Mouse (Mus musculus) c-Kit-negative CD71-positive TER-119-positive erythroid progenitor cells, embryonic 14.5 days (primary cell): ENCODE data around the gene Dnah9.

ENCODE experiments used
- DNase-seq: peaks from one replicate; pipeline ENCODE4 v3.0.0-alpha.2; 2013; ENCODE audit warnings: low read depth, low spot score

Gene Dnah9

DNA sequence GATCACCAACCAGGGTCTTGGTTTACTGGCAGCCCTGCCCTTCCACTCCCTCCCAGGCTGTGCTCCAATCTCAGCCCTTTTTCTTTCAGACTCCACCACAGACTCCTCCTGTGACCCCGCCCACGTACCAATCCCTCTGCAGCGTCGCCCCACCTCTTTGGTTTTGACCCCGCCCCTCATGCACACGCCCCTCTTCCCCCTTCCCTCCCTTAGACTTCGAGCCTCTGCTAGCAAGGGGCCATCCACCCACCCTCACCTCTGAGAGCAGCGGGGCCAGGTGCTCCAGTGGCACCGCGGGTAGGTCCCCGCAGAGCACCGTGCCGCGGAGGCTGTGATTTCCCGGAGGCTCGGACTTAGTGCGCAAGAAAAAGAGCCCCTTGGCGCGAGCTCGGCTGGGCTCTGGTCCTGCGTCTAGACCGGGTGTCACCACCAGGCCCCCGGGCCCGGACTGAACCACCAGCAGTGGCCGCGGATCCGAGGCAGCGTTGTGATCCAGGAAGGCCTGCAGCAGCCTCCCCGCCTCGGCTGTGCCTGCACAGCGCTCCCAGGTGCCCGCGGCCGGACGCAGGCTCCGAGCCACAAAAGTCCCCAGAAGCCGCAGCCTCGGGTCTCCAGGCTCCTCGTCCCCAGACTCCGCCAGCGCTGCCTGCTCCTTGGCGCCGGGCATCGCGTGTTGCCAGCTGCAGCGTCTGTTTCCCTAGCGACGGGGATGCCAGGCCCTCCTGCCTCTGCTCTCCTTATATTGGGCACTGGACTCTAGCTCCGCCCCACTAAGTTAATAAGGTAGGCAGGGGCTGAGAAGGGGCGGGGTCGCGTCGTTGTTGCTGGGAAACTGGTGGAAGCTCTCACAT, at the start of gene Dnah9:
Gene Dnah9, minus strand, starts transcription at position 751 of the 851 bp plus-strand sequence.
- no peak for DNase-seq

- no peak for DNase-seq
Observed at GRCm38 (mm10) chr11:66188627-66189287, 20.4 kb upstream of the Dnah9 start.

DNA sequence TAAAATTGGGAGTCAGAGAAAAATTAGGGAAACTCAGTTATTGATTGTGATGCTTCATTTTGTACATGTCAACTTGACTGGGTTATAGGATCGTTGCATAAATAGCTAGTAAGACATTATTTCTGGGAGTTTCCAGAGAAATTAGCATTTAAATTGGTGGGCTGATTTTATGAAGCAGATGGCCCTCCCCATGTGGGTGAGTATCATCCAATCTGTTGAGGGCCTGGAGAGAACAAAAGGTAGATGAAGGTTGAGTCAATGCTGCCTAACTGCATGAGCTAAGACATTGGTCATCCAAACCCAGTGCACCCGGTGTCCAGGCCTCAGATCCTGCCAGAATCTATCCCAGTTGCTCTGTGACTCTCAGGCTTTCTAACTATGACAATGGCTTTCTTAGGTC, 19.8 kb upstream of the Dnah9 start:
- DNase-seq: no peak

- no peak for DNase-seq
Observed at GRCm38 (mm10) chr11:66177781-66178180, 9.4 kb upstream of the Dnah9 start.

DNA sequence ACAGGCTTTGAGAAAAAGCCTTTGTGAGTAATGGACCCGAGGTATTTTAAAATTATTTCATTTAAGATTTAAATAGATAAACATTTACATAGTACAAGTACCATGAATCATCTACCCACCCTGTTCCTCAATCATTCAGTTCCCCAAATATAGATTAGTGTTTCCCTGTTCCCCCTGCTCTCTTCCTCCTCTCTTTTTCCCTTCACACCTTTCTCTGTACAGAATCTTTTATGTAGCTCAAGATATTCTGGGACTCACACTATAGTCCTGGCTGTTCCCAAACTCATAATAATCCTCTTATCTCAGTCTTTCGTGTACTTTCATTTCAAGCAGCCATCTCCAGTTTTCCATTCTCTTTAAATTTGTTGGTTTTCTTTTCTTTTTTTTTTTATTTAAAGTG, 4.3 kb downstream of the Dnah9 start:
- no peak for DNase-seq

- DNase-seq: no peak
Observed at GRCm38 (mm10) chr11:66140631-66141252, 27.6 kb downstream of the Dnah9 start.

DNA sequence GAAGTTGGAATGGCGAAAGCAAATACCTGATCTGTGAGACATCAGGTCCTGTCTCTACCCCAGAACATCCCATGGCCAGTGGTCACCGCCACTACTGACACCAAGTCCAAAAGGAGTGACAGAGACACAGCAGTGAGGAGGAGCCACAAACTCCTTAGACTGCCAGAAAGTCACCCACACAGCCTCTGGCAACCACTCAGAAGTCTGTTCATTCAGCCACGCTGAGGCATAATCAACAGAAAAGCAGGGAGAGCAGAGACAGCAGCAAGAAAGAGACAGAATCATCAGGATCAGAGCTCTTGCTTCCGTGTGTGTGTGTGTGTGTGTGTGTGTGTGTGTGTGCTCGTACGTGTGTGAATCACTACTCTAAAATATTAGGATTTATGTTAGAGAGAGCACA, 33.5 kb downstream of the Dnah9 start:
- no peak for DNase-seq

DNA sequence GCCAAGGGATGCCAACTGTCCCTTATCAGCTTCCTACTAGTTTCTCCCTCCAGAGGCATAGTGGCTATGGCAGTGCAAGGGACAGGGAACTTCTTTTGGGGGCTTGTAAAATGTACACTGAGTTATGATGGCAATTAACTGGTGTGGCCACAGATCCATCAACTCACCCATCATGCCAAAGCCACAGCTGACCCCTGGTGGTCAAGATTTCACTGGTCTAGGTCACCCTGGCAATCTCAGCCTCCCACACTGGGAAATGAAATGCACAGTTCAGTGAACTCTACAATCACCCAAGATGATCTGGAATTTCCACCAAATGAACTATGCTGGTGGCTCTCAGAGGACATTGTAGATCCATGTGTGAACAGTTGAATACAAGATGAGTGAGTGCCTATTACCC, 42.2 kb downstream of the Dnah9 start:
- DNase-seq: no peak

DNA sequence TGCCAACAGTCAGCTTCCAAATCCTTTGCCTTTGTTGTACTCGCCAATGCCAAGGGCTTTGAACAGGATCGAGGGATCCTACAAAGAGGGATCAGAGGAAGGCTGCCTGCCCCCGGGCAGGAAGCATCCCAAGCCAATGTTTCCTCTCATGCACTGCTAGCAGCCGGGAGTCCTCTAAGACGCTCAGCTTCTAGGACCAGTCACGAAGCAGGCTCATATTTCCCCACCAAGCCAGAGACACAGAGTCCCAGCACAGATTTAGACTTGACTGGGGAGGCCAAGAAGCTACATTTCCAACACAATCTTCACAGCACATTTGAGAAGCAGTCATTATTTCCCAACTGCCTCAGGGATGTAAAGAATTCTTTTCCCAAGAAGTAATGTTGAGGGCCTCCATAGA, 43.9 kb downstream of the Dnah9 start:
- no peak for DNase-seq

DNA sequence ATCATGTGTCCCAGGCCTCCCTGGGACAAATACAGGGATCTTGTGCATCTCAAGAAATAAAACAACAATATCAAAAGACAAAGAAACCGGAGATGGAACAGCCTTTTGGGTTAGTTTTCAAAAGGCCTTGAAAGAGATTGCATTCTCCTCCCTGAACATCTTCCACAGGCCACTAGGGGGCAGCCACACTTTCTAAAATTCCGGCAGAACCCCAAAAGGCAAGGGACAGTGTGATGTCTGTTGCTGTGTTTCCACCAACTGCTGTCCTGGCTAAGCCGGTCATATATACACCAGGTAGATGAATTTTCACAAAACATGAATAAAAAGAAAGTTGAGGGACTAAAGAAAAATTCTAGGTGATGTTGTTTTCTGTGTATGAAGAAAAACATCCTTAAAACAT, 46.3 kb downstream of the Dnah9 start:
- DNase-seq: no peak

DNA sequence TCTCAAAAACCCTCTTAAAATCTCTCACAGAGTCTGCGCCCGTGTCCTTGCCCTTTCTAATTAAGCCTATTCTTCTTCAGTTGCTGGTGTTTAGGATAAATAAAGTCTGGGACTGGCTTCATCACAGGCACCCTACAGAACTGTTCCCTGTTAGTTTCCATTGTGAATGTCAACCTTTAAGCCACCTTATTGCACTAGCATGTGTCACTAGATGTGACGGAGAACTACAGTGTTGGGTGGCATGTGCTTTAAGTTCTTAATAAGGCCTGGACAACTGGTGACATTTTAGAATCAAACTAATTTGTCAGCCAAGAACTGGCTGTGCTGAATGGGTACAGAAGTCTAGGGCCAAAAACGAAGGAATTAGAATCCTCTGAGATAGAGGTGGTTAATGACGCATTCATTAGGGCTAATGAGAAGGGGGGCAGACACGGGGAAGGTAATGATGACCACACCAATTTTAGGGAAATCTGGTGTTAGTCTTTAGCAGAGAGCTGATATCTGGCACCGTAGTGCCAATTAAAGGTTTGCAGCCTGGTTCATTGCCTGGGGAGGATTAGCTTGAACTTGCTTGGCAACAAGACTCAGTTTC, 84.6 kb downstream of the Dnah9 start:
- no peak for DNase-seq

DNA sequence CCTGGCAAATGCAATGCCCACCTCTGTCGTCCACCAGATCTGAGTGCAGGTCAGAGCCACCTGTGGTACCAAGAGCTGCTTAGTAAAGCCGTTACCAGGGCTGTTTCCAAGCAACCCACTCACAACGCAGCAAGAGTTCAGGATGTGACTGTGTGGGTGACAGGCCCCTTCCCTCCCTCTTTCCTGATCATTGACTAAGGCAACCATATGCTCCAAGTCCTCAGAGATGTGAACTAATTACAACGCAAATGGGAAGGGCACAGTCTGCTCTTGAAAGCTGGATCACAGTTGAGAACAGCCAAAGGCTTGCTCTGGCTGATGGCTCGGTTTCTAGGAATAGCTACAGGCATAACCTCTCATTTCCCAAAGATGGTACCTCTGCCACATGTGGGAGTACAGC, 95.4 kb downstream of the Dnah9 start:
- no peak for DNase-seq

GRCm38 (mm10) chr11:66058956-66059355, 109.4 kb downstream of the Dnah9 start:
- DNase-seq: no peak

DNA sequence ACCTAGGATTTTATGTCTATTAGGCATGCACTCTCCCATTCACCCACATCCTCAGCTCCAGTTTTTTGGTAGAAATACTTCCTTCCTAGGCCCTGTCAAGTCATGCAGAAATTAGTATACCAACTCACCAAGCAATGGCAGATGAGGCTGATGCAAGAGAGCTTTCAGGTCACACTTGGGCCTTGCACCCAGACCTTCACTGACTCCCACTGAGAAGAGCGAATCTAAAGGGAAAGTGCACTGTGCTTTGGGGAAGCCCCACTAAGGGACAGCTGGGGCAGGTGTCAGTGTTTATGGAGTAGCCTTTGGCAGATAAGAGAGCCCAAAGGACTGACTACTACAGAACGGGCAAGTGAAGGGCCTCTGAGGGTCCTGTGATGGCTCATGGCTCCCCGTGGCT, 117.1 kb downstream of the Dnah9 start:
- no peak for DNase-seq

DNA sequence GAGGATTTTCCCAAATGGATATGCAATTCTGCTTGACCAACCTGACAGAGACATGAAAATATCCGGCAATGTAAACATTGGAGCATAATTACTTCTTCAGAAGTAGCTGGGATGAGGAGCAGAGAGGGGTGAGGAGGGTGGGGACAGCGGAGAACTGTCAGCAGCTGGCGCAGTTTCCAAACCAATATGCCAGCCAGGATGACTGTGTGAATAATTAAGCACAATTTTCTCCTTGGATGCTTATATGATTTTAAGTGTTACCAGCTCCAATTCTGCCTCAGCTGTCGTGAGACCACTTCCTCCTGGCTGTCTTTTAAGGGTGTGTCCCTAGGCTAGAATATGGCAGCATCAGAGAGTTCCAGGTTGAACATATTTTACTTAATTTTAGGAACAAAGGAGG, 119.2 kb downstream of the Dnah9 start:
- DNase-seq: no peak

- no peak for DNase-seq
Observed at GRCm38 (mm10) chr11:66046594-66047193, 121.7 kb downstream of the Dnah9 start.

- DNase-seq: no peak
Observed at GRCm38 (mm10) chr11:66043635-66044034, 124.7 kb downstream of the Dnah9 start.

DNA sequence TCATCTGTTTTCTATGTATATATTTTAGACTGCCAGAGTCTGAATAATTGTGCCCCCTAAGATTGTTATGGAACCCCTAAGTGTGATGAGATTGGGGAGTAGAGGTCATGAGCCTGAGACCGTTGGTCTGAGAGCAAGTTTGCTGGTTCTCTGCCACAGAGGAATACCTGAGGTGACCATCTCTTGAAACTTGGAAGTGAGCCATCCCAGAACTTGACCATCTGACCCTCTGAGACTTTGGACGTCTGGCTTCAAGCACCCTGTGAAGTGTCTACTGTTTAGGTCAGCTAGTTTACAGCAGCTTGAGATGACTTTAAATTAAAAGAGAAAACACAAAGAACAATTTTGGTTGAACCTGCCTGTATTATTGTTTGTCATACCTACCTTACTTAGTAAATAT, 125.8 kb downstream of the Dnah9 start:
- no peak for DNase-seq

GRCm38 (mm10) chr11:66025728-66026127, 142.6 kb downstream of the Dnah9 start:
- DNase-seq: no peak

GRCm38 (mm10) chr11:65975871-65976270, 192.5 kb downstream of the Dnah9 start:
- no peak for DNase-seq

DNA sequence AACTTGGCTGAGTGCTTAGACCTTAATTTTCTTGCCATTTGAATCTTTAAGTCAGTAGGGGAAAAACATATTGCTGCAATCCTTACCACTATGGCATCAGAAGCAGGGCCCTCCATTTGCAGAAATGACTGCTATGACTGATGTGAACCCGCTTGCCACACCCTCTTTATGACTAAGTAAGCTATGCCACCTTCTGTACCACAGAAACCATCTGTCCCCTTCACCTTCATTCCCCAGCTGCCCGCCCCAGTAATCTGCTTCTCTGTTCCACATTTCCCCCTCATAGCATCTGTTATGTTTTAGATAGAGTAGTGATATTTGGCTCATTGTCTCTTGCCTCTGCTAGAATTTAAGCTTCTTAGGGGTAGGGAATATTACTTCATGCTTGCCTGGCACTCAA, 237.6 kb downstream of the Dnah9 start:
- no peak for DNase-seq

DNA sequence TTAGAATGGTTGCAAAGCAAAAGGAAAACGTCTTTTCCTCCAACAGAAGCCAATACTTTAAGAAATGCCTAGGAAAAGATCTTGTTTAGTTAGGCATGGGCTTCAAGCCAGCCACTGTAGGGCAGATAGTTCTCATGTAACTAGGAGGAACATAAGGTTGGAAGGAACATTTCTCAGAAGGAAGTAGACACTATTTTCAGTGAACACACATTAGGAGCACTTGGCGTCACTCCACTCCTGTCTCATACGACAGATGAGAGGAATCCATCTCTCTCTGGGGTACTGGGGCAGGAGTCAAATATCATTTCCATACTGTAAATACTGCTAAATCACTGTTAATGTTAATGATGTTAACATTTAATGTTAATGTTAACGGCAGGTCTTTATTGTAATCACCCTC, 238.0 kb downstream of the Dnah9 start:
- DNase-seq: no peak
